Mouse (Mus musculus): Measurements from ENCODE around the gene Gm10073. TPM values are rescaled to one million over a fixed set of nuclear protein-coding genes. Genes with fewer than 3 reads are reported as not detected.
A peak's percentile ranks its signal among the peaks of the same experiment; 100 is the strongest.
"Not testable (repeated sequence)": the region's sequence is repeated elsewhere in the genome, so short reads cannot be mapped to it uniquely, and the experiment has no call there.

Gm10073 gene
- total RNA-seq, 1 experiment from 2014 or later = 113 TPM

DNA sequence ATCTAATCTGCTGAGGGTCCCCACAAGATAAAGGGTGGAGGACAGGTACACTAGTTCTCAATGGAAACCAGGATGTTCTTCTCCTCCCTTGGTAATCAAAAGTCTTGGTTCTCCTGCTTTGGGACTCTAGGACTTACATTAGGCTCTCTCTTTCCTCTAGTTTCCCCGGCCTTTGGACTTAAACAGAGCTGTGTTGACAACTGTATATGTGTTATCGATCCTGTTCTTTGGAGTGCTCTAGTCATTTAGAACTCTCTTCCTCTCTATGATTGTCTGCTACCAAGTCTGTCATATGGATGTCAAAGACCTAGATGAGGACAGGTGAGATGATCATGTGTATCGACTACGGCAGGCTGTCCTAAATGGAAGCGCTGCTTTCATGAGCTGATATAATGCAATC lies 23.8 kb upstream of the Gm10073 start:
- no peak for DNase-seq

- not testable (repeated sequence) for DNase-seq
Observed at GRCm38 (mm10) chr8:106595623-106596022, 22.4 kb upstream of the Gm10073 start.

DNA sequence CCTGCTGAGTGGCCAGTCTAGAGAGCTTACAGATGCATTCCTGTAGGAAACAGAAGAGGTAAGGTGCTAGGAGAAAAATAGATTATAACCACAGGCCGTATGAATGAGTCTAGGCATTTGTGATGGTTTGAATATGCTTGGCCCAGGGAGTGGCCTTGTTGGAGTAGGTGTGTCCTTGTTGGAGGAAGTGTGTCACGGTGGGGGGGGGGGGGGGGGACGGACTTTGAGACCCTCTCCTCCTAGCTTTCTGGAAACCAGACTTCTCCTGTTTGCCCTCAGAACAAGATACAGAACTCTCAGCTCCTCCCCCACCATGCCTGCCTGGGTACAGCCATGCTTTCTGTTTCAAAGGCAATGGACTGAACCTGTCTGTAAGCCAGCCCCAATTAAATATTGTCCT lies 19.2 kb upstream of the Gm10073 start:
- DNase-seq = no peak

DNA sequence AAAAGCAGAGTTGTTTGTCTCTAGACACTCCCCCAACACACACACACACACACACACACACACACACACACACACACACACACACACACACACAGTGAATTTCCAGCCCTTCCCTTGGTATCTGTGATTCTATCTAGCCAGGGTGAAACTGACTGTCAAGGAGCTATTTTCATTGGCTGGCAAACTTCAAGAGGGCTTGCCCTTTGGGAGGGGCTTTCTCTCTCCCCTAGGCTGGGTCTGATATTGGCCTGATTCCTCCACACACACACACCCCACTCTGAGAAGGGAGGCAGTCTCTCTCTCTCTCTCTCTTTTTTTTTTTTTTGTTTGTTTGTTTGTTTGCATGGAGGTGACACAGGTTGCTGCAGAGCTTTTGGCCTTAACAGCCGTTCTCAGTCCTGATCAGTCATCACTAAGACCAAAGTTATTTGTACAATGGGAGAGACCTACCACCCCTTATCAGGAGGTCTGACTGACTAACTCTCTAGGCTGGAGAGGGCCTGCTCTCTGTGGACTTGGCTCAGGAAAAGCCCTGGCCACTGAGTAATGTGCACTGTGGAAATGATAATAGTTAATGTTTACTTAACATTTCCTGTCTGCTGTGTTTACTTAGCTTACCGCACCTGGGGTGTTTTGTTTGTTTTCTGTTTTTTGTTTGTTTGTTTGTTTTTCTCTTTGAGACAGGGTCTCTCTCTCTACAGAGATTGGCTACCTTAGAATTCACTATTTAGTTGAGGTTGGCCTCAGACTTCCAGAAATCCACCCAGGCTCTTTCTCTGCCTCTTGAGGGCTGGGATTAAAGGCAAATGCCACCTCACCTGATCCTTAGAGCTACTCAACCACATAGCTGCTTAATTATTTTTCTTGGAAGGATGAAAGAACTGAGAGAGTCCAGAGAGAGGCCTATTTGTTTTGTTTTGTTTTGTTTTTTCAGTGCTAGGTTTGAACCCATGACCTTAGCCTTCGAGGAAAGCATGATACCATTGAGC lies 15.5 kb upstream of the Gm10073 start:
- no peak for DNase-seq

DNA sequence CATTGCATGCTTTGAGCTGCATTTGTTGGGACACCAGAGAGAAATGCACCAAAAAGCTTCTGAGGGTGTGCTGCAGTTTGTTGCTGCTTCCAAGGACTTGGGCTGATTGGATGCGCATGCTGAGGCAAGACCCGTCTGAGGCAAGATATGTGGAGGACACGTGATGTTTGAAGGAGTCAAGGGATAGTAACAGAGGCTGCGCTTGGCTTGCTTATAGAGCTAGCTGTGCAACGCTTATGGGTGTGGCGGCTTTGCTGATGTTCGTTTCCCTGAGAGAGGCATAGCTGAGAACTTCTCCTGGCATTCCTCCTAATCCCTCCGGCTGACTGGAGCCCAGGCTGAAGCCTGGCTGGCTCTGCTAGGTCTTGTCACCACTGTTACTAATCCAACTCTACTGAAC lies 13.6 kb upstream of the Gm10073 start:
- no peak for DNase-seq

DNA sequence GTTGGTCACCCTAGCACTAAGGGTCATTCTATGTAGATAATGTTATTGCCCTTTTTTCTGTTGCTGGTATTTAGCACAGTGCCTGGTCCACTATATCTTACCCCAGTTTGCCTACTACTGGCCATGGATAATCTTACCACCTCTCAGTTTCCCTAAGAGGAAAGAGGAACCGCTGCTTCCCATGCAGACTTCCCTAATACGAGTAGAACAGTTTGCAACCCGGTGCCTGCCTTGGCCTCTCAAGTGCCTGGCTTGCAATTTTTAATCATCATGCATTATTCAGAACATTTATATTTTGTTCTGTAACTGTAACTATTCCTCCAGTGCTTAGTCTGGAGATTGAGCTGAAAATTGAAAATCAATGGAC lies 12.4 kb upstream of the Gm10073 start:
- DNase-seq = no peak

DNA sequence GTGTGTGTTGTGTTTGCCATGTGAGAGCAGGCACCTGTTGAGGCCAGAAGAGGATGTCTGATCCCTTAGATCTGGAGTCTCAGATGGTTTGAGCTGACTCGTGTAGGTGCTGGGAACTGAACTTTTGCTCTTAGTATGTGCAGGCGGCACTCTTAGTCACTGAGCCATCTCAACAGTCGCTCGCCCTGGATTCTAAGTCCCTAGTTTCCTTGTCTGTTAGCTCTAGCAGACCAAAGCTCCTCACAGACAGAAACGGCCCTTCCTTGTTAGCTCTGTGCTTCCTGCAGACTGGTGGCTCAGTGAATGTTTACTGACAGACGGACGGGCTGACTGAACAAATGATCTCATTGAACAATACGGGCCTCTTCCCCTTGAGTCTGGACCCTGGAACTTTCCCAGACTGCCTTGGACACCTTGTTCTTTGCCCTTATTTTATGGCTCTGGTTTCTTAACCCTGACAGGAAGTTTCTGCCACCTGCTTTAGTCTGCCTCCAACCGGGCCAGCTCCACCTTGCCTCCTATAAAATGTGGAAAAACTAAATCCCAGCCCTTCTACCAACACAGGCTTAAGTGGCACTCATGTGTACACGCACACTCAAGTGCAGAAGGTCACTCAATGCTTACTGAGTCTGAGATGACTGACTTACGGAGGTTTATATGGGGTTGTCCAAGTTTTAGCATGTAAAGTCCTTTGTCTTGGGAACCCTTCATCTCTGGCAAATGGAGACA lies 11.8 kb upstream of the Gm10073 start:
- DNase-seq = no peak

- no peak for DNase-seq
Observed at GRCm38 (mm10) chr8:106581344-106582088, 8.3 kb upstream of the Gm10073 start.

- no peak for DNase-seq
Observed at GRCm38 (mm10) chr8:106579510-106579909, 6.2 kb upstream of the Gm10073 start.

- DNase-seq = peak; percentile 13
Observed at GRCm38 (mm10) chr8:106576849-106577555, 3.7 kb upstream of the Gm10073 start.

DNA sequence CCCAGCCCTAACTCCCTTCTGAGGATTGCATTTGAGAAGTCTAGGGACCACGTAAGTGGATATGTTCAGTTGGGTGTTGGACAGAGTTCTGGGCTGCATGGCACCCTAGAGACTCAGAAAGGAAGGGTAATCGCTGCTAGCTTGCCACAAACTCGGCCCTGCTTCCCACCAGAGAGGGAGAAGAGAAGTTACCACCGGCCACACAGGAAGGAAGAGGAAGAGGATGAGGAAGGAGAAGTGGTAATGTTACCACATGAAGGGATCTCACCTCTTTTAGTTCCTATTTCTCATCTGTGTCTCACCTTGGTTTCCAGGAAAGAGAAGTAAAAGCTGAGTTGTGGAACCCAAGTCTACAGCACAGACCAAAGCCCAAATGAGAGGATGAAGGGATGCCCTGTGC lies 1.0 kb upstream of the Gm10073 start:
- DNase-seq = no peak

DNA sequence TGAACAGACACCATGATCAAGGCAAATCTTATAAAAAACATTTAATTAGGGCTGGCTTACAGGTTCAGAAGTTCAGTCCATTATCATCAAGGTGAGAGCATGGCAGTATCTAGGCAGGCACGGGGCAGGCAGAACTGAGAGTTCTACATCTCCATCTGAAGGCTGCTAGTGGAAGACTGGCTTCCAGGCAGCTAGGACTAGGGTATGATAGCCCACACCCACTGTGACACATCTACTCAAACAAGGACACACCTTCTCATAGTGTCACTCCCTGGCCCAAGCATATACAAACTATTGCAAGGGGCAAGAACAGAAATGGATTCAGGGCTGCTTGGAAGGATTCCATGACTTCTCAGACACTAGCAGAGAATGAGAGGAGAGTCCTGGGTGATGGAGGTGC lies 1.1 kb downstream of the Gm10073 start:
- not testable (repeated sequence) for DNase-seq

- no peak for DNase-seq
Observed at GRCm38 (mm10) chr8:106571551-106572172, 1.6 kb downstream of the Gm10073 start.

- DNase-seq = no peak
Observed at GRCm38 (mm10) chr8:106570386-106570785, 2.9 kb downstream of the Gm10073 start.

GRCm38 (mm10) chr8:106569006-106569405 lies 4.3 kb downstream of the Gm10073 start:
- DNase-seq = no peak

- DNase-seq = no peak
Observed at GRCm38 (mm10) chr8:106563691-106564182, 9.5 kb downstream of the Gm10073 start.

DNA sequence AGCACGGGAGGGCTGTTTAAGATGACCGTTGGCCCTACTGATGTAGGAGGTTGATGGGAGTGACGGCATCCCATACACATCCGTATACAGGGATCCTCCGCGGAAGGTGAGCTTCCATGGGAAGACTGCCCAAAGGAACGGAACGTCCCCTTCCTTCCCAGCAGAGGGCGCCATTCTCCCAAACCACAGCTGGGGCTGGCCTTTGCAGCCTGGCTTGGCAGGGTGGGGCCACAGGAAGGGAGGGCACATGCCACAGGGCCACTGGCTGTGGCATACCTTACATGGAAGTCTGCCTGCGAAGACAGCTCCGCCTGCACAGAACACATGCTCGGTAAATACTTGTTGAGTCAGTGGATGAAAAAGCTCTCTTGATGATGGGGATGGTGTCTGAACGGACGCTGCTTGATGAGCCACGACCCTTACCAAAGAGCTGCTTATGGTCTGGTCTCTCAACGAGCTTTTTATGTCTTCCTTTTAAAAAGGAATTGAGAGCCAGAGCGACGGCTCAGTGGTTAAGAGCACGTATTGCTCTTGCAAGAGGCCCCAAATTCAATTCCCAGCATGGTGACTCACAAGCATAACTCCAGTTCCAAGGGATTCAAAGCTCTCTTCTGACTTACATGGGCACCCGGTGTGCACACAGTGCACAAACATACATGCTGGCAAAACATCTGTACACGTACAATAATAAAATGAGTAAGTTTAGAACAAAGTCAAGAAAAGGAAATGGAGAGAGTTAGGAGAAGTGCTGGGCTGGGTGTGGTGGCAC lies 12.0 kb downstream of the Gm10073 start:
- peak; percentile 72 for DNase-seq

DNA sequence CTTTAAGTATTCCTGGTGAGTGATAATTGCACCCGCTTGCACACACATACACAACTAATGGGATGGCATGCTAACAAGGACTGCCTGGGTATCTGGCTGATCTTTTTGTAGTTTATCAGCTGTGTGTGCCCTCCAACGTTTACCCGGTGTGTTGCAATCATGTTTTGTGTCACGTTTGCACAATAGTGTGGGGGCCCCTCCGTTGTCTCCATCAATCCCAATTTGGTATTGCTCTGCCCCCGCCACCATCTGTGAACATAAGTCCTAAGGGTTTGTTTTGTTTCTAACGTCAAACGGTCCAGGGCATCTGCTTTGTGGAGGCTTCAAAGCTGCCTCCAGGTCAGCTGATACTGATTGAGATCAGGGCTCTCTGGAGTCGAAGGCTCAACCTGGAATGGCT lies 13.4 kb downstream of the Gm10073 start:
- no peak for DNase-seq

GRCm38 (mm10) chr8:106556068-106556645 lies 17.1 kb downstream of the Gm10073 start:
- no peak for DNase-seq

DNA sequence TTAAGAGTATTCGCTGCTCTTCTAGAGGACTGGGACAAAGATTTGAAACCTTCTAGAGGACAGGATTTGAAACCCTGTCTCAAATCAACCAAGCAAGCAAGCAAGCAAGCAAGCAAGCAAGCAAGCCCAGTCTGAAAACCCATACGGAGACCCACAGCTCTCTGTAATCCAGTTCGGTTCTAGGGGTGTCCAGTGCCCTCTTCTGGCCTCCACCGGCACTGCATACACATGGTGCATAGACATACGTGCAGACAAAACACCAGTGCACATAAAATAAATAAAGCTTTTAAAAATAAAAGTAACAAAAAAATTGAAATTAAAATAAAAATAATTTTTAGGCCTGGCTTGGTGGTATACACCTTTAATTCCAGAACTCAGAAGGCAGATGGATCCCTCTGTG lies 19.2 kb downstream of the Gm10073 start:
- DNase-seq = no peak

Data from adrenal gland, postnatal 25 days (tissue).